Mouse (Mus musculus) midbrain, embryonic 12.5 days (tissue): ENCODE data around the gene Slc35a1. TPM values are rescaled to one million over a fixed set of nuclear protein-coding genes. Genes with fewer than 3 reads are reported as not detected.

ENCODE experiments used
- ATAC-seq: fragments of 200-750 bp; cut with Nextera tagmentation; 2 replicates; pipeline ENCODE4 v1.8.0; 2017; ENCODE audit warnings: low read depth, moderate TSS enrichment, moderate library complexity; ENCODE audit not compliant: low FRiP score
- H3K27ac ChIP-seq: fragments of 300-500 bp; sonication (generic); replicated peaks from 2 replicates; pipeline ENCODE4 v1.5.1; 2016; ENCODE audit warnings: mild to moderate bottlenecking
- H3K27me3 ChIP-seq: fragments of 300-500 bp; sonication (generic); 2 replicates; pipeline ENCODE4 v1.6.1; 2016; ENCODE audit warnings: mild to moderate bottlenecking
- H3K36me3 ChIP-seq: fragments of 300-500 bp; sonication (generic); 2 replicates; pipeline ENCODE4 v1.6.1; 2016
- H3K4me1 ChIP-seq: fragments of 300-500 bp; sonication (generic); 2 replicates; pipeline ENCODE4 v1.6.1; 2016
- H3K4me2 ChIP-seq: fragments of 300-500 bp; sonication (generic); replicated peaks from 2 replicates; pipeline ENCODE4 v1.6.1; 2016; ENCODE audit warnings: mild to moderate bottlenecking, moderate library complexity
- H3K4me3 ChIP-seq: fragments of 300-500 bp; sonication (generic); 2 replicates; pipeline ENCODE4 v1.5.1; 2016; ENCODE audit warnings: mild to moderate bottlenecking
- H3K9ac ChIP-seq: fragments of 300-500 bp; sonication (generic); replicated peaks from 2 replicates; pipeline ENCODE4 v1.6.1; 2016; ENCODE audit warnings: mild to moderate bottlenecking, moderate library complexity
- H3K9me3 ChIP-seq: fragments of 300-500 bp; sonication (generic); 2 replicates; pipeline ENCODE4 v1.6.1; 2016; ENCODE audit warnings: mild to moderate bottlenecking
- WGBS: fragments of 180-500 bp; shearing (Covaris S2); methylation state at CpG from one replicate; pipeline ENCODE4 v1.1.7; 2016; 5-methylcytosine and 5-hydroxymethylcytosine counted together
- polyA plus RNA-seq: library from polyadenylated mRNA; unstranded; fragments of >200 nt; fragmentation: Nextera tagmentation; extraction: Ambion mirVana; gene quantifications from 2 replicates; pipeline ENCODE4 v1.2.1, GENCODE M21; 2016

Gene Slc35a1
- polyA plus RNA-seq, 1 experiment from 2014 or later: 51.6 TPM

DNA sequence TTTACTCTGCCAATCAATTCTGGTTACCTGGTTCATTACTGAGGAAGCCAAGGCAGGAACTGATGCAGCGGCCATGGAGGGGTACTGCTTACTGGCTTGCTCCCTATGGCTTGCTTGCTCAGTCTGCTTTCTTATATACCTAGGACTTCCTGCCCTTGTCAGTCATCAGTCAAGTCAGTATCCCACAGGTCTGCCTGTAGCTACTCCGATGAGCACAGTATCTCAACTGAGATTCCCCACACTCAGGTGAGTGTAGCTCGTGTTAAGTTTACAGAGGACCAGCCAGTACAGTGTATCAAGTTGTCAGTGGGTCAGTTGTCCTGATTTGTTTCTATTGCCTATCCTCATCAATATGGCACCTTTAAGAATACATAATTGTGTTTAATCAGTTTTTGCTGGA, 46.5 kb downstream of the Slc35a1 start:
- no peak overlapping the region for H3K4me3 ChIP-seq
- H3K27ac ChIP-seq: no peak overlapping the region
- H3K9ac ChIP-seq: no peak overlapping the region
- no peak overlapping the region for H3K4me2 ChIP-seq
- no peaks in the 10 kb centered on the region for H3K4me1 ChIP-seq
- H3K27me3 ChIP-seq: no peaks in the 10 kb centered on the region
- no peaks in the 10 kb centered on the region for H3K9me3 ChIP-seq
- ATAC-seq: no peak
- 97% methylated on average over 3 of the region's 3 CpGs for WGBS
- H3K36me3 ChIP-seq: peaks cover 32% of the 10 kb centered on the region

DNA sequence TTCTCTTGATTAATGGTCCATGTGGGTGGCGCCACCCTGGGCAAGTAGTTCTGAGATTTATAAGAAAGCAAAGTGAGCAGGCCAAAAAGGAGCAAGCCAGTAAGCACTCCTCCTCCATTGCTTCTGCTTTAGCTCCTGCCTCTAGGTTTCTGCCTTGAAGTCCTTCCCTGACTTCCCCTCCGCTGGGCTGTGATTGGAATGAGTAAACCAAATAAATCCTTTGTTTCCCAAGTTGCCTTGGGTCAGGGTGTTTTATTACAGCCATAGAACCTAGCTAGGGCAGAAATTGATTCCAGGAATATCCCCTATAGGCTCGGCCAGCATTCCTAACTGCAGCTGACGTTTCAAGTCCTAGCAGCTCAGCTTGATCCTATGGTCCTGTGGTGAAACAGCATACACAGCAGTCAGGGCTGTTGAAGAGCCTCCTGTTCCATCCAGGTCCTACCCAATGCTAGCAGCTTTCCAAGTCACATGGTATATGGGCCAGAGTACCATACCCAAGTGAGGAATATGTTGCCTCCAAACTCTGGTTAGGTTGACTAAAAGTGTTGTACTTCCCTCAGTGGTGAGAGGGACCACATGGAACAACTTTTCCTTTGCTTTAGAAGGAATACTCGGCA, 47.4 kb downstream of the Slc35a1 start:
- H3K27ac ChIP-seq: no peak overlapping the region
- ATAC-seq: no peak
- H3K4me1 ChIP-seq: no peaks in the 10 kb centered on the region
- no peaks in the 10 kb centered on the region for H3K9me3 ChIP-seq
- no peak overlapping the region for H3K9ac ChIP-seq
- no peak overlapping the region for H3K4me2 ChIP-seq
- no peaks in the 10 kb centered on the region for H3K27me3 ChIP-seq
- H3K4me3 ChIP-seq: no peak overlapping the region
- H3K36me3 ChIP-seq: peaks cover 31% of the 10 kb centered on the region
- WGBS: 87% methylated on average over 5 of the region's 5 CpGs

DNA sequence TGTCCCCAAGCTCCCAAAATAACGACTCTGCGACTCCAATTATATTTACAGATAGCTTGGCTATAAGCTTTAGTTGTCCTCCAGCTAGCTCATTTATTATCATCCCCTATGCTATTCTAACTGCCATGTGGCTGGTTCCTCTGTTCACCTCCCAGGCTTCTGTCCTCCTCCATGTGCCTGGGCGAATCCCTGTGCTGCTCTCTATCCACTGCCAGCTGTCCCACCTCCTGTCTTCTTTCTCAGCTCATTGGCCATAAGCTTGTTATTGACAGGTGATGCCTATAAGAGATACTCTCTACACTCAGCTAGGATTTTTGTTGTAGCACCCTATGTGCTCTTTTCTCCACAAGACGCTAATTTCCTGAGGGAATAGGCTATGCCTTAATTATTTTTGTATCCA, 49.4 kb downstream of the Slc35a1 start:
- H3K36me3 ChIP-seq: peaks cover 36% of the 10 kb centered on the region
- ATAC-seq: no peak
- no peaks in the 10 kb centered on the region for H3K27me3 ChIP-seq
- no peaks in the 10 kb centered on the region for H3K4me1 ChIP-seq
- no peak overlapping the region for H3K27ac ChIP-seq
- H3K9me3 ChIP-seq: no peaks in the 10 kb centered on the region
- 90% methylated on average over 4 of the region's 4 CpGs for WGBS
- no peak overlapping the region for H3K4me3 ChIP-seq
- no peak overlapping the region for H3K9ac ChIP-seq
- no peak overlapping the region for H3K4me2 ChIP-seq

DNA sequence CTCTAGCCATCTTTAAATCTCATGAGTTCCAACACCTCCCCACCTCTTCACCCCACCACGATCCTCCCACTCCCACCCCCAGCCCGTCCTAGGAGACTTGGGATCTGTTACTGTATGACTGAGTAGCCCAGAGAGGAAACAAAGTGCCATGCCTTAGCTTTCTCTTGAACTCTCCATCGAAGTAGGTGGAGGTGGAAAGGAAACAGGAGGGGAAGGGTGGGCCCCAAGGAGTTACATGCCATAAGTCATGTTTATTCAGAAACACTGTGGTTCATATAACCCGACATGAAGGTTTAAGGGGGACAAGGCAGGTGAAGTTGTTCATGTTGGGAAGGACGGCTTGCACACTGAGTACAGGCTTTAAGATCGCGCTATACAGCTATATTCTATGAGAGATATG, 49.9 kb downstream of the Slc35a1 start:
- Histone ChIP-seq H3K27me3 (no peaks in the 10 kb centered on the region), H3K9me3 (no peaks in the 10 kb centered on the region), H3K4me2 (no peak overlapping the region), H3K4me1 (no peaks in the 10 kb centered on the region), H3K9ac (no peak overlapping the region), H3K27ac (no peak overlapping the region), H3K4me3 (no peak overlapping the region), H3K36me3 (peaks cover 31% of the 10 kb centered on the region)
- no peak for ATAC-seq
- 96% methylated on average over 7 of the region's 7 CpGs for WGBS

DNA sequence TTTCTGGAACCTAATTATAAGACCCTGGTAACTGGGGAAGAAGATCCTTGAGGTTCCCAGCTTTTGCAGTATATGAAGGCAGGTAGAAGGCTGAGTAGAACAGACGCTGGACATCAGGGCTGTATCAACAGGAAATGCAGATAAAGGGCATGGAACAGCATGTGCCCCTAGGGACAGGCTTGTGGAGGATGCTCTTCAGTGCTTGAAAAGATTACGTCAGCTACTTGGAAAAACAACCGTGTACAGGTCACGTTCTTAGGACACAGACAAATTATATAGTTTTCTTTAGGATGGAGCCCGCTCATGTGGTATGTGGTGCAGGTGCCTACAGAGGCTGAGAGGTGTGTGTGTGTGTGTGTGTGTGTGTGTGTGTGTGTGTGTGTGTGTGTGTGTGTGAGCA, 51.2 kb downstream of the Slc35a1 start:
- H3K4me3 ChIP-seq: no peak overlapping the region
- ATAC-seq: no peak
- no peak overlapping the region for H3K27ac ChIP-seq
- no peak overlapping the region for H3K4me2 ChIP-seq
- no peaks in the 10 kb centered on the region for H3K9me3 ChIP-seq
- H3K36me3 ChIP-seq: peaks cover 35% of the 10 kb centered on the region
- no peaks in the 10 kb centered on the region for H3K4me1 ChIP-seq
- no peak overlapping the region for H3K9ac ChIP-seq
- no peaks in the 10 kb centered on the region for H3K27me3 ChIP-seq
- 90% methylated on average over 5 of the region's 5 CpGs for WGBS

DNA sequence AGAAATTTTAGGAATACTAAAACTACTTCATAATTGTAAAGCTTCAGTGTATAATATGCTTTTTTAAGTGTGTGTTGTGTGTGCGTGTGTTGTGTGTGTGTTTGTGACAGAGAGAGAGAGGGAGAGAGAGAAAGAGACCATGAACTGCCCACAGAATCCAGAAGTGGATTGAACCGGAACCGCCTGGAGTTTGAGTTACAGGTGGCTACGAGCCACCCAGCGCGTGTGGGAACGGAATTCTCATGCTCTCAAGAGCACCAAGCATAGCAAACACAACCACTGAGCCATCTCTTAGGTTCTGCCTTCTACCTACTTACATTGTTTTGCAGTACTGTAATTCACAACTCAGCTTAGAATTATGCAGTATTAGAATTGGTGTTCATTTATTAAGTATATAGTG, 53.1 kb downstream of the Slc35a1 start:
- Histone ChIP-seq H3K4me2 (no peak overlapping the region), H3K4me3 (no peak overlapping the region), H3K9me3 (no peaks in the 10 kb centered on the region), H3K4me1 (no peaks in the 10 kb centered on the region), H3K36me3 (peaks cover 35% of the 10 kb centered on the region), H3K27me3 (no peaks in the 10 kb centered on the region), H3K27ac (no peak overlapping the region), H3K9ac (no peak overlapping the region)
- WGBS: 95% methylated on average over 7 of the region's 7 CpGs
- ATAC-seq: no peak

DNA sequence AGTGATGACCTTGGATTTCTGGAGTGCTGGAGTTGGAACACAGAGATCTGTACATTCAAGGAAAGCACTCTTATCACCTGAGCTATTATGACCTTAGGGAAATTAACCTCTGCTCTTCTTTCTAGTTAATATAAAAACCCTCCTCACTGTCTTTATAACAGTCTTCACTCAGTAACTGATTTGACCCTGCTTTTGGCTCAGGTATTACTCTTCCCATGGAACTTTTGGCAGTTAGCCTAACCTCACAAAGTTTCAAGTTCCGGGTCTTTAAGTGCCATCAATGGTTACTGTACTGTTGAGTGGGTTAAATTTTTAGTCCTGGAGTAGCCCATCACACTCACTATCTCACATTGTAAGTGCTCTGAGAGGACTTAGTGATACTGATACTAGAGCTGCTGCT, 57.3 kb downstream of the Slc35a1 start:
- no peak overlapping the region for H3K4me3 ChIP-seq
- no peaks in the 10 kb centered on the region for H3K9me3 ChIP-seq
- no peak overlapping the region for H3K27ac ChIP-seq
- WGBS: 100% methylated on average over 1 of the region's 1 CpGs
- H3K27me3 ChIP-seq: no peaks in the 10 kb centered on the region
- H3K4me2 ChIP-seq: no peak overlapping the region
- peaks cover 43% of the 10 kb centered on the region for H3K36me3 ChIP-seq
- no peaks in the 10 kb centered on the region for H3K4me1 ChIP-seq
- no peak overlapping the region for H3K9ac ChIP-seq
- no peak for ATAC-seq

DNA sequence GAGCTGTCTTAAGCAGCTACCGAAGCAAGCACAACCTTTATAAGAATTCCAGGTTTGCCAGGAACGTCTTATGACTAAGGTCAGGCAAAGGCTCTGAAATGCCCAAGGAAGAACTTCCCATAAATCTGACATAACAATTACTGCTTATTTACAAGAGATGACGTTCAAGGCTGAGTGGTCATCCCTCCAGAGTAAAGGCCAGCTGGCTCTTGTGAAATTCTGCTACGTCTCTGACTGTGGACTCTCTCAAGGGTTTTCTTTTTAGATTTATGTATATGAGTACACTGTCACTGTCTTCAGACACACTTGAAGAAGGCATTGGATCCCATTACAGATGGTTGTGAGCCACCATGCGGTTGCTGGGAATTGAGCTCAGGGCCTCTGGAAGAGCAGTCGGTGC, 60.8 kb downstream of the Slc35a1 start:
- no peak overlapping the region for H3K27ac ChIP-seq
- peaks cover 45% of the 10 kb centered on the region for H3K36me3 ChIP-seq
- H3K9me3 ChIP-seq: no peaks in the 10 kb centered on the region
- no peak overlapping the region for H3K4me3 ChIP-seq
- no peak overlapping the region for H3K4me2 ChIP-seq
- no peak for ATAC-seq
- WGBS: 91% methylated on average over 6 of the region's 6 CpGs
- H3K27me3 ChIP-seq: no peaks in the 10 kb centered on the region
- H3K9ac ChIP-seq: no peak overlapping the region
- H3K4me1 ChIP-seq: no peaks in the 10 kb centered on the region

DNA sequence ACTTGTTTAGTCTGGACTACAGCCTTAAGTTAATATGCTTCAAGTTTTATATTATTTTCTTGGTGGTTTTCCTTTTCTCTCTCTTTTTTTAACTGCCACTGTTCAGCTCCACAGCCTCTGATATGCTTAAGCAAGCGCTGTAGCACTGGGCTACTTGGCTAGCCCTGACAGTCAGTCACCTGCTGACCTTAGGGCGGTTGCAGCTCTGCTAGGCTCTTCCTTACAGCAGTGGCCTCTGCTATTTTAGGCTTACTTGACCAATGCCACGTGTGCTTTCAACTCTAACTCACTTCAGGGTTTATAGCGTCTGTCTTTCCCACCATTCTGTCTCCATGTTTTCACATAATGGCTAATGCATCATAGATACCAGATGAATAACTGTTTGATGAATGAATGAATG, 61.7 kb downstream of the Slc35a1 start:
- Histone ChIP-seq H3K4me1 (no peaks in the 10 kb centered on the region), H3K27me3 (no peaks in the 10 kb centered on the region), H3K27ac (no peak overlapping the region), H3K36me3 (peaks cover 37% of the 10 kb centered on the region), H3K9ac (no peak overlapping the region), H3K9me3 (no peaks in the 10 kb centered on the region), H3K4me2 (no peak overlapping the region), H3K4me3 (no peak overlapping the region)
- no peak for ATAC-seq
- 96% methylated on average over 4 of the region's 4 CpGs for WGBS

DNA sequence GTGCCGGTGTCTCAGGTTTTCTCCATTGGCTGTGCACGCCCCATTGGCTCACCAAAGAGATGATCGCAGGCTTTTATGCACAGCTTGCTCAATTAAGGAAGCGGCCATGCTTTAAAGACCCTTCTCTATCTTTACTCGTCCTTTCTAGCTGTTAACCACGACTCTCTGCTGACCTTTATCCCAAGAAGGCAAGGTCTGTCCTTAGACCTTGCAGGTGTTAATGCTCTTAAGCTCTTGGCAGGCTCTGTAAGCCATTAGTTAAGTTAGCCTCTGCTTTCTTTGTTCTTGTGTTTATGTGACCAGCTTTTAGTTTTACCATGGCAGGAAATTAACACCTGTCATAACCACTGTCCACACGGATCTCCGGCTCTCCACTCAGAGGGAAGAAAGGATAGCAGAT, 71.1 kb downstream of the Slc35a1 start:
- peak overlapping the region; percentile 95 for H3K4me2 ChIP-seq
- H3K9ac ChIP-seq: peak overlapping the region; percentile 84; the same call in 1 of the 2 replicates
- H3K4me1 ChIP-seq: peaks cover 23% of the 10 kb centered on the region
- no peaks in the 10 kb centered on the region for H3K27me3 ChIP-seq
- ATAC-seq: no peak
- H3K27ac ChIP-seq: no peak overlapping the region
- H3K4me3 ChIP-seq: peak overlapping the region; percentile 78
- H3K9me3 ChIP-seq: no peaks in the 10 kb centered on the region
- 49% methylated on average over 8 of the region's 8 CpGs for WGBS
- H3K36me3 ChIP-seq: 0 out of 2 replicates have a peak, but pooled peaks cover 4% of the 10 kb centered on the region

DNA sequence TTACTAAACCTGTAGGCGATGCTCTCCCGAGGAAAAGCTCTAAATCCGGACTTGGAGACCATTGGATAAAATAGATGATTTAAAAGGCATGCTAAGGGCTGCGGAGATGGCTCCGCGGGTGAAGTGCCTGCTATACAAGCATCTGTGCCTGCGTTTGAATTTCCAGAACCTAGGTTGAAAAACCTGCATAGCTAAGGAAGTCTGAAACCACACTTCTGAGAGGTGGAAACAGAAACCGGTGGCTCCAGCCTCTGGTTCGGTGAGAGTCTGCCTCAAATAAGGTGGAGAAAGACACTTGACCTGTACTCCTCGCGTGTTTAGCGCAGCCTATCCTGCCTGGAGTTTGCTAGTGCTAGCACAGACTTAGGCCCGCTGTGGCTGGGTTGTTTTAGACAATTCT, 71.9 kb downstream of the Slc35a1 start:
- peak overlapping the region; percentile 84 for H3K9ac ChIP-seq
- H3K36me3 ChIP-seq: 0 out of 2 replicates have a peak, but pooled peaks cover 4% of the 10 kb centered on the region
- H3K27me3 ChIP-seq: no peaks in the 10 kb centered on the region
- ATAC-seq: no peak
- peak overlapping the region; percentile 78 for H3K4me3 ChIP-seq
- H3K4me1 ChIP-seq: peaks cover 23% of the 10 kb centered on the region
- H3K4me2 ChIP-seq: peak overlapping the region; percentile 95
- H3K9me3 ChIP-seq: no peaks in the 10 kb centered on the region
- peak overlapping the region; percentile 75; the same call in 1 of the 2 replicates for H3K27ac ChIP-seq
- whole genome bisulfite sequencing: 3% methylated on average over 13 of the region's 13 CpGs

DNA sequence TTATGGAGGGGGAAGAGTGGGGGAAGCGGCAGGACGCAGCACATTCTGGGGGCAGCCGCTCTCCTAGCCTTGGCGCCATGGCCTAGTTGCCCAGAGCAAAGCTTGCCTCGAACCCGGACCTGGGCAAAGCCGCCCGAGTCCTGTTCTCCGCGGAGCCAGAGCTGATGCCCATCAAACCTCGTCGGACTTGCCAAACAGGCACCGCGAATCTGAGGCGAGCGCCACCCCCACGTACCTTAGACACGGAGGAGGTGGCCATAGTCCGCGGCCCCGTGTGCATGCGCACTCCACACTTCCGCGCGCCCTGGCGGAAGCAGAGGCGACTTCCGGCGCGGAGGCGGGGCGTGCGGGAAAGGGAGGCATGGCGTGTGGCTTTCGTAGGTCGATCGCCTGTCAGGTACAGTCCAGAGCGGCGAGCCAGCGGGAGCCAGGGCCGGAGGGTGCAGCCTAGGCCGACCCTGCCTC, 72.6 kb downstream of the Slc35a1 start, which contains the start of the genes Orc3 and Rars2:
TSS of gene Orc3 (minus strand) at position 315 of the 465 bp plus-strand sequence.
TSS of gene Rars2 (plus strand) at position 328 of the 465 bp plus-strand sequence.
- peak within 1 kb of the TSS; percentile 95 for H3K4me2 ChIP-seq
- H3K4me3 ChIP-seq: peak within 1 kb of the TSS; percentile 78
- no peaks in the 10 kb centered on the region for H3K9me3 ChIP-seq
- ATAC-seq: peak; percentile 99
- H3K27me3 ChIP-seq: no peaks in the 10 kb centered on the region
- H3K9ac ChIP-seq: peak within 1 kb of the TSS; percentile 84
- H3K27ac ChIP-seq: peak within 1 kb of the TSS; percentile 75
- H3K4me1 ChIP-seq: peaks cover 23% of the 10 kb centered on the region
- under 1% methylated on average over 42 of the region's 42 CpGs for WGBS
- H3K36me3 ChIP-seq: 0 out of 2 replicates have a peak, but pooled peaks cover 2% of the 10 kb centered on the region
